Mouse (Mus musculus): ENCODE results near the gene Coa6.

Coa6 gene

GRCm38 (mm10) chr8:126422174-126422919 is at the start of gene Coa6:
Gene Coa6, plus strand, starts transcription at chr8:126422515.
- peak; percentile 96 for DNase-seq (ENCODE audit: low spot score)

- no peak for DNase-seq (ENCODE audit: low spot score)
Measured at GRCm38 (mm10) chr8:126379580-126379979, 42.7 kb upstream of the Coa6 start.

- DNase-seq (ENCODE audit: low spot score) = no peak
Measured at GRCm38 (mm10) chr8:126380141-126380540, 42.2 kb upstream of the Coa6 start.

- no peak for DNase-seq (ENCODE audit: low spot score)
Measured at GRCm38 (mm10) chr8:126381299-126381698, 41.0 kb upstream of the Coa6 start.

- DNase-seq (ENCODE audit: low spot score) = no peak
Measured at GRCm38 (mm10) chr8:126382216-126382615, 40.1 kb upstream of the Coa6 start.

GRCm38 (mm10) chr8:126382749-126383148 is 39.6 kb upstream of the Coa6 start:
- no peak for DNase-seq (ENCODE audit: low spot score)

GRCm38 (mm10) chr8:126387566-126387965 is 34.7 kb upstream of the Coa6 start:
- no peak for DNase-seq (ENCODE audit: low spot score)

GRCm38 (mm10) chr8:126391541-126391940 is 30.8 kb upstream of the Coa6 start:
- DNase-seq (ENCODE audit: low spot score) = no peak

- DNase-seq (ENCODE audit: low spot score) = no peak
Measured at GRCm38 (mm10) chr8:126395386-126395785, 26.9 kb upstream of the Coa6 start.

- no peak for DNase-seq (ENCODE audit: low spot score)
Measured at GRCm38 (mm10) chr8:126395917-126396316, 26.4 kb upstream of the Coa6 start.

- no peak for DNase-seq (ENCODE audit: low spot score)
Measured at GRCm38 (mm10) chr8:126398349-126398748, 24.0 kb upstream of the Coa6 start.

- DNase-seq (ENCODE audit: low spot score) = peak; percentile 12
Measured at GRCm38 (mm10) chr8:126404550-126404949, 17.8 kb upstream of the Coa6 start.

- DNase-seq (ENCODE audit: low spot score) = no peak
Measured at GRCm38 (mm10) chr8:126405030-126405429, 17.3 kb upstream of the Coa6 start.

- DNase-seq (ENCODE audit: low spot score) = peak; percentile 14
Measured at GRCm38 (mm10) chr8:126420834-126421233, 1.5 kb upstream of the Coa6 start.

GRCm38 (mm10) chr8:126422920-126423300 is 595 bp downstream of the Coa6 start:
- no peak for DNase-seq (ENCODE audit: low spot score)

GRCm38 (mm10) chr8:126424163-126424562 is 1.8 kb downstream of the Coa6 start:
- no peak for DNase-seq (ENCODE audit: low spot score)

- DNase-seq (ENCODE audit: low spot score) = no peak
Measured at GRCm38 (mm10) chr8:126424946-126425345, 2.6 kb downstream of the Coa6 start.

GRCm38 (mm10) chr8:126429635-126430034 is 7.3 kb downstream of the Coa6 start:
- DNase-seq (ENCODE audit: low spot score) = no peak

- DNase-seq (ENCODE audit: low spot score) = no peak
Measured at GRCm38 (mm10) chr8:126433827-126434226, 11.5 kb downstream of the Coa6 start.

- DNase-seq (ENCODE audit: low spot score) = no peak
Measured at GRCm38 (mm10) chr8:126438937-126439336, 16.6 kb downstream of the Coa6 start.

GRCm38 (mm10) chr8:126451158-126451557 is 28.8 kb downstream of the Coa6 start:
- DNase-seq (ENCODE audit: low spot score) = no peak

- no peak for DNase-seq (ENCODE audit: low spot score)
Measured at GRCm38 (mm10) chr8:126455383-126455782, 33.1 kb downstream of the Coa6 start.

GRCm38 (mm10) chr8:126460274-126460673 is 38.0 kb downstream of the Coa6 start:
- DNase-seq (ENCODE audit: low spot score) = no peak

GRCm38 (mm10) chr8:126461735-126462134 is 39.4 kb downstream of the Coa6 start:
- DNase-seq (ENCODE audit: low spot score) = no peak

Measured in c-Kit-positive CD71-positive TER-119-positive erythroid progenitor cells, embryonic 14.5 days (primary cell).